Mouse (Mus musculus) bone marrow macrophage, adult 2 months (primary cell): ENCODE results near the gene Tex9.

Experiments
- CTCF ChIP-seq: IDR thresholded peaks from 2 replicates; pipeline ENCODE4 v1.5.1; 2012; ENCODE audit warnings: low read depth, mild to moderate bottlenecking, low read length, moderate library complexity
- POLR2A ChIP-seq: IDR thresholded peaks from 2 replicates; pipeline ENCODE4 v1.6.1; 2012; ENCODE audit warnings: mild to moderate bottlenecking, low read depth, low read length, borderline replicate concordance

GRCm38 (mm10) chr9:72448026-72448425 is 44.0 kb downstream of the Tex9 start:
- no peak for TF ChIP-seq POLR2A
- TF ChIP-seq CTCF, result peak; percentile 45; the same call in 1 of the 2 replicates
